Mouse (Mus musculus): ENCODE measurements around the gene Cdk17. TPM values are rescaled to one million over a fixed set of nuclear protein-coding genes. Genes with fewer than 3 reads are reported as not detected.
A peak's percentile ranks its signal among the peaks of the same experiment; 100 is the strongest.

Gene Cdk17
- polyA plus RNA-seq (2014; fragmentation: Nextera tagmentation; extraction: Ambion mirVana): 57.0 and 67.8 TPM in 2 replicates

GRCm38 (mm10) chr10:93160807-93161510 lies at the start of gene Cdk17:
TSS of gene Cdk17 (plus strand) at chr10:93160875.
- no peaks in the 10 kb centered on the region for H3K36me3 ChIP-seq (ENCODE audit: control insufficient read depth, insufficient read depth, low read length)
- DNase-seq: peak; percentile 79
- peak within 1 kb of the TSS; percentile 97 for H3K9ac ChIP-seq (replicated peaks; ENCODE audit: low read length)
- under 1% methylated on average over 94 of the region's 97 CpGs for WGBS
- no peaks in the 10 kb centered on the region for H3K27me3 ChIP-seq (ENCODE audit: control insufficient read depth, insufficient read depth, low read length)
- H3K4me3 ChIP-seq (replicated peaks; ENCODE audit: low read depth, low read length): peak within 1 kb of the TSS; percentile 98
- peak within 1 kb of the TSS; percentile 64 for H3K4me2 ChIP-seq (ENCODE audit: low read length)
- peak within 1 kb of the TSS; percentile 99 for H3K27ac ChIP-seq (replicated peaks; ENCODE audit: low read depth, low read length)
- no peaks in the 10 kb centered on the region for H3K9me3 ChIP-seq (ENCODE audit: control insufficient read depth, low read length)
- peak; percentile 81 for ATAC-seq (ENCODE audit: low FRiP score, low TSS enrichment)
- H3K4me1 ChIP-seq (ENCODE audit: control insufficient read depth, insufficient read depth, low read length): peaks cover 30% of the 10 kb centered on the region

- H3K4me3 ChIP-seq (replicated peaks; ENCODE audit: low read depth, low read length): no peak overlapping the region
- ATAC-seq (ENCODE audit: low FRiP score, low TSS enrichment) (no peak), DNase-seq (no peak)
- no peak overlapping the region for H3K27ac ChIP-seq (replicated peaks; ENCODE audit: low read depth, low read length)
- no peaks in the 10 kb centered on the region for H3K36me3 ChIP-seq (ENCODE audit: control insufficient read depth, insufficient read depth, low read length)
- no peak overlapping the region for H3K4me2 ChIP-seq (ENCODE audit: low read length)
- no peaks in the 10 kb centered on the region for H3K4me1 ChIP-seq (ENCODE audit: control insufficient read depth, insufficient read depth, low read length)
- no peak overlapping the region for H3K9ac ChIP-seq (replicated peaks; ENCODE audit: low read length)
- H3K27me3 ChIP-seq (ENCODE audit: control insufficient read depth, insufficient read depth, low read length): no peaks in the 10 kb centered on the region
- 77% methylated on average over 8 of the region's 8 CpGs for WGBS
- no peaks in the 10 kb centered on the region for H3K9me3 ChIP-seq (ENCODE audit: control insufficient read depth, low read length)
Measured at GRCm38 (mm10) chr10:93111412-93111811, 49.3 kb upstream of the Cdk17 start.

- H3K4me2 ChIP-seq (ENCODE audit: low read length): no peak overlapping the region
- no peaks in the 10 kb centered on the region for H3K9me3 ChIP-seq (ENCODE audit: control insufficient read depth, low read length)
- no peaks in the 10 kb centered on the region for H3K4me1 ChIP-seq (ENCODE audit: control insufficient read depth, insufficient read depth, low read length)
- no peaks in the 10 kb centered on the region for H3K27me3 ChIP-seq (ENCODE audit: control insufficient read depth, insufficient read depth, low read length)
- no peak overlapping the region for H3K4me3 ChIP-seq (replicated peaks; ENCODE audit: low read depth, low read length)
- no peak overlapping the region for H3K27ac ChIP-seq (replicated peaks; ENCODE audit: low read depth, low read length)
- no peaks in the 10 kb centered on the region for H3K36me3 ChIP-seq (ENCODE audit: control insufficient read depth, insufficient read depth, low read length)
- no peak overlapping the region for H3K9ac ChIP-seq (replicated peaks; ENCODE audit: low read length)
- DNase-seq (no peak), ATAC-seq (ENCODE audit: low FRiP score, low TSS enrichment) (no peak)
- WGBS: 93% methylated on average over 6 of the region's 6 CpGs
Measured at GRCm38 (mm10) chr10:93112021-93112420, 48.7 kb upstream of the Cdk17 start.

GRCm38 (mm10) chr10:93113968-93114367 lies 46.7 kb upstream of the Cdk17 start:
- no peak overlapping the region for H3K27ac ChIP-seq (replicated peaks; ENCODE audit: low read depth, low read length)
- DNase-seq (no peak), ATAC-seq (ENCODE audit: low FRiP score, low TSS enrichment) (no peak)
- no peaks in the 10 kb centered on the region for H3K4me1 ChIP-seq (ENCODE audit: control insufficient read depth, insufficient read depth, low read length)
- WGBS: 86% methylated on average over 8 of the region's 8 CpGs
- H3K9me3 ChIP-seq (ENCODE audit: control insufficient read depth, low read length): 0 out of 2 replicates have a peak, but pooled peaks cover 2% of the 10 kb centered on the region
- H3K4me3 ChIP-seq (replicated peaks; ENCODE audit: low read depth, low read length): no peak overlapping the region
- H3K36me3 ChIP-seq (ENCODE audit: control insufficient read depth, insufficient read depth, low read length): no peaks in the 10 kb centered on the region
- no peaks in the 10 kb centered on the region for H3K27me3 ChIP-seq (ENCODE audit: control insufficient read depth, insufficient read depth, low read length)
- H3K9ac ChIP-seq (replicated peaks; ENCODE audit: low read length): no peak overlapping the region
- no peak overlapping the region for H3K4me2 ChIP-seq (ENCODE audit: low read length)

- no peaks in the 10 kb centered on the region for H3K36me3 ChIP-seq (ENCODE audit: control insufficient read depth, insufficient read depth, low read length)
- no peak overlapping the region for H3K9ac ChIP-seq (replicated peaks; ENCODE audit: low read length)
- H3K4me1 ChIP-seq (ENCODE audit: control insufficient read depth, insufficient read depth, low read length): no peaks in the 10 kb centered on the region
- no peak overlapping the region for H3K4me2 ChIP-seq (ENCODE audit: low read length)
- no peak overlapping the region for H3K4me3 ChIP-seq (replicated peaks; ENCODE audit: low read depth, low read length)
- DNase-seq (no peak), ATAC-seq (ENCODE audit: low FRiP score, low TSS enrichment) (no peak)
- no peaks in the 10 kb centered on the region for H3K27me3 ChIP-seq (ENCODE audit: control insufficient read depth, insufficient read depth, low read length)
- H3K9me3 ChIP-seq (ENCODE audit: control insufficient read depth, low read length): 0 out of 2 replicates have a peak, but pooled peaks cover 2% of the 10 kb centered on the region
- H3K27ac ChIP-seq (replicated peaks; ENCODE audit: low read depth, low read length): no peak overlapping the region
- 72% methylated on average over 1 of the region's 1 CpGs for WGBS
Measured at GRCm38 (mm10) chr10:93114782-93115181, 45.9 kb upstream of the Cdk17 start.

GRCm38 (mm10) chr10:93115743-93116142 lies 44.9 kb upstream of the Cdk17 start:
- no peaks in the 10 kb centered on the region for H3K4me1 ChIP-seq (ENCODE audit: control insufficient read depth, insufficient read depth, low read length)
- DNase-seq (no peak), ATAC-seq (ENCODE audit: low FRiP score, low TSS enrichment) (no peak)
- no peak overlapping the region for H3K9ac ChIP-seq (replicated peaks; ENCODE audit: low read length)
- WGBS: 100% methylated on average over 1 of the region's 1 CpGs
- no peak overlapping the region for H3K4me3 ChIP-seq (replicated peaks; ENCODE audit: low read depth, low read length)
- H3K9me3 ChIP-seq (ENCODE audit: control insufficient read depth, low read length): 0 out of 2 replicates have a peak, but pooled peaks cover 2% of the 10 kb centered on the region
- no peaks in the 10 kb centered on the region for H3K36me3 ChIP-seq (ENCODE audit: control insufficient read depth, insufficient read depth, low read length)
- H3K27me3 ChIP-seq (ENCODE audit: control insufficient read depth, insufficient read depth, low read length): no peaks in the 10 kb centered on the region
- no peak overlapping the region for H3K27ac ChIP-seq (replicated peaks; ENCODE audit: low read depth, low read length)
- H3K4me2 ChIP-seq (ENCODE audit: low read length): no peak overlapping the region

GRCm38 (mm10) chr10:93116636-93117035 lies 44.0 kb upstream of the Cdk17 start:
- Histone ChIP-seq H3K4me3 (replicated peaks; ENCODE audit: low read depth, low read length) (no peak overlapping the region), H3K4me2 (ENCODE audit: low read length) (no peak overlapping the region), H3K36me3 (ENCODE audit: control insufficient read depth, insufficient read depth, low read length) (no peaks in the 10 kb centered on the region), H3K9ac (replicated peaks; ENCODE audit: low read length) (no peak overlapping the region), H3K27ac (replicated peaks; ENCODE audit: low read depth, low read length) (no peak overlapping the region), H3K4me1 (ENCODE audit: control insufficient read depth, insufficient read depth, low read length) (no peaks in the 10 kb centered on the region), H3K27me3 (ENCODE audit: control insufficient read depth, insufficient read depth, low read length) (no peaks in the 10 kb centered on the region), H3K9me3 (ENCODE audit: control insufficient read depth, low read length) (0 out of 2 replicates have a peak, but pooled peaks cover 2% of the 10 kb centered on the region)
- DNase-seq (no peak), ATAC-seq (ENCODE audit: low FRiP score, low TSS enrichment) (no peak)
- 82% methylated on average over 3 of the region's 3 CpGs for WGBS

- Histone ChIP-seq H3K27me3 (ENCODE audit: control insufficient read depth, insufficient read depth, low read length) (no peaks in the 10 kb centered on the region), H3K4me2 (ENCODE audit: low read length) (no peak overlapping the region), H3K36me3 (ENCODE audit: control insufficient read depth, insufficient read depth, low read length) (no peaks in the 10 kb centered on the region), H3K4me1 (ENCODE audit: control insufficient read depth, insufficient read depth, low read length) (no peaks in the 10 kb centered on the region), H3K27ac (replicated peaks; ENCODE audit: low read depth, low read length) (no peak overlapping the region), H3K4me3 (replicated peaks; ENCODE audit: low read depth, low read length) (no peak overlapping the region), H3K9me3 (ENCODE audit: control insufficient read depth, low read length) (0 out of 2 replicates have a peak, but pooled peaks cover 2% of the 10 kb centered on the region), H3K9ac (replicated peaks; ENCODE audit: low read length) (no peak overlapping the region)
- 85% methylated on average over 5 of the region's 5 CpGs for WGBS
- ATAC-seq (ENCODE audit: low FRiP score, low TSS enrichment) (no peak), DNase-seq (no peak)
Measured at GRCm38 (mm10) chr10:93119809-93120208, 40.9 kb upstream of the Cdk17 start.

GRCm38 (mm10) chr10:93121262-93121860 lies 39.3 kb upstream of the Cdk17 start:
- H3K4me1 ChIP-seq (ENCODE audit: control insufficient read depth, insufficient read depth, low read length): no peaks in the 10 kb centered on the region
- H3K36me3 ChIP-seq (ENCODE audit: control insufficient read depth, insufficient read depth, low read length): no peaks in the 10 kb centered on the region
- no peaks in the 10 kb centered on the region for H3K27me3 ChIP-seq (ENCODE audit: control insufficient read depth, insufficient read depth, low read length)
- ATAC-seq (ENCODE audit: low FRiP score, low TSS enrichment) (no peak), DNase-seq (no peak)
- no peak overlapping the region for H3K9ac ChIP-seq (replicated peaks; ENCODE audit: low read length)
- no peak overlapping the region for H3K4me2 ChIP-seq (ENCODE audit: low read length)
- H3K4me3 ChIP-seq (replicated peaks; ENCODE audit: low read depth, low read length): no peak overlapping the region
- 0 out of 2 replicates have a peak, but pooled peaks cover 2% of the 10 kb centered on the region for H3K9me3 ChIP-seq (ENCODE audit: control insufficient read depth, low read length)
- 92% methylated on average over 6 of the region's 6 CpGs for WGBS
- no peak overlapping the region for H3K27ac ChIP-seq (replicated peaks; ENCODE audit: low read depth, low read length)
